Mouse (Mus musculus) heart, embryonic 11.5 days (tissue): Measurements from ENCODE around the gene Stk11. TPM values are rescaled to one million over a fixed set of nuclear protein-coding genes. Genes with fewer than 3 reads are reported as not detected.

ENCODE experiments used
- ATAC-seq: fragments of 200-750 bp; cut with Nextera tagmentation; replicated peaks from 2 replicates; pipeline ENCODE4 v1.8.0; 2017; ENCODE audit warnings: moderate library complexity; ENCODE audit not compliant: insufficient number of reproducible peaks, low FRiP score, low TSS enrichment
- H3K27ac ChIP-seq: fragments of 300-500 bp; sonication (generic); 2 replicates; pipeline ENCODE4 v1.5.1; 2014; ENCODE audit warnings: mild to moderate bottlenecking, low read depth, low read length
- H3K27me3 ChIP-seq: fragments of 300-500 bp; sonication (generic); 2 replicates; pipeline ENCODE4 v1.6.1; 2014; ENCODE audit warnings: mild to moderate bottlenecking, low read length, mixed read lengths; ENCODE audit not compliant: control insufficient read depth, insufficient read depth
- H3K36me3 ChIP-seq: fragments of 300-500 bp; sonication (generic); 2 replicates; pipeline ENCODE4 v1.6.1; 2014; ENCODE audit warnings: mild to moderate bottlenecking, low read length, moderate library complexity, mixed read lengths; ENCODE audit not compliant: control insufficient read depth, insufficient read depth
- H3K4me1 ChIP-seq: fragments of 300-500 bp; sonication (generic); 2 replicates; pipeline ENCODE4 v1.6.1; 2014; ENCODE audit warnings: low read length; ENCODE audit not compliant: control insufficient read depth, insufficient read depth
- H3K4me2 ChIP-seq: fragments of 300-500 bp; sonication (generic); 2 replicates; pipeline ENCODE4 v1.6.1; 2014; ENCODE audit warnings: mild to moderate bottlenecking, moderate library complexity
- H3K4me3 ChIP-seq: fragments of 300-500 bp; sonication (generic); 2 replicates; pipeline ENCODE4 v1.5.1; 2014; ENCODE audit warnings: low read depth, low read length
- H3K9ac ChIP-seq: fragments of 300-500 bp; sonication (generic); 2 replicates; pipeline ENCODE4 v1.6.1; 2014; ENCODE audit warnings: mild to moderate bottlenecking, low read depth, low read length, moderate library complexity
- H3K9me3 ChIP-seq: fragments of 300-500 bp; sonication (generic); replicated peaks from 2 replicates; pipeline ENCODE4 v1.6.1; 2016; ENCODE audit warnings: low read length; ENCODE audit not compliant: control insufficient read depth
- WGBS: fragments of 180-500 bp; shearing (Covaris S2); extraction: QIAGEN DNeasy Blood & Tissue Kit; methylation state at CpG from one replicate; pipeline ENCODE4 v1.1.7; 2014; ENCODE audit not compliant: insufficient replicate concordance; 5-methylcytosine and 5-hydroxymethylcytosine counted together
- polyA plus RNA-seq: library from polyadenylated mRNA; unstranded; fragments of >200 nt; fragmentation: Nextera tagmentation; extraction: Ambion mirVana; gene quantifications from 2 replicates; pipeline ENCODE4 v1.2.1, GENCODE M21; 2014

The Stk11 gene
- polyA plus RNA-seq, 1 experiment from 2014 or later: 20.0 TPM

DNA sequence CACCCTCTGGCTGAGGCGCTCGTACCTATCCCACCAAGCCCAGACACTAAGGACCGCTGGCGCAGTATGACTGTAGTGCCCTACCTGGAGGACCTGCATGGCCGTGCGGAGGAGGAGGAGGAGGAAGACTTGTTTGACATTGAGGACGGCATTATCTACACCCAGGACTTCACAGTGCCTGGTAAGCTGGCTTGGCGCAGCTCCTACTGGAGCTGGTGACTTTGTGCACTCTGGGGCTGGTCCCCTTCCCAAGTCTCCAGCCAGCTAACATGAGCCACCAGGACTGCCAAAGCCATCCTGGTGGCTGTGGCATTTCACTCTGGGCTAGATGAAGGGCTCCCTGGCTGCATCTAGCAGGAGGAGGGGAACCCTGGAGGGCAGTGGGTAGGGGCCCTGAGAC, 12.3 kb downstream of the Stk11 start:
- Histone ChIP-seq H3K4me3 (no peak overlapping the region), H3K27me3 (peaks cover 5% of the 10 kb centered on the region; the same call in 1 of the 2 replicates), H3K4me2 (no peak overlapping the region), H3K27ac (no peak overlapping the region), H3K9ac (no peak overlapping the region), H3K4me1 (peaks cover 17% of the 10 kb centered on the region), H3K9me3 (no peaks in the 10 kb centered on the region), H3K36me3 (peaks cover 47% of the 10 kb centered on the region)
- no peak for ATAC-seq
- 91% methylated on average over 8 of the region's 8 CpGs for WGBS

- Histone ChIP-seq H3K4me3 (no peak overlapping the region), H3K9me3 (no peaks in the 10 kb centered on the region), H3K27ac (no peak overlapping the region), H3K4me2 (no peak overlapping the region), H3K27me3 (peaks cover 5% of the 10 kb centered on the region; the same call in 1 of the 2 replicates), H3K9ac (0 out of 2 replicates have a peak overlapping the region, but pooled peaks have one; percentile 16), H3K36me3 (peaks cover 45% of the 10 kb centered on the region), H3K4me1 (peaks cover 19% of the 10 kb centered on the region)
- no peak for ATAC-seq
- 94% methylated on average over 9 of the region's 9 CpGs for WGBS
Measured at GRCm38 (mm10) chr10:80129846-80130245, 14.2 kb downstream of the Stk11 start.

DNA sequence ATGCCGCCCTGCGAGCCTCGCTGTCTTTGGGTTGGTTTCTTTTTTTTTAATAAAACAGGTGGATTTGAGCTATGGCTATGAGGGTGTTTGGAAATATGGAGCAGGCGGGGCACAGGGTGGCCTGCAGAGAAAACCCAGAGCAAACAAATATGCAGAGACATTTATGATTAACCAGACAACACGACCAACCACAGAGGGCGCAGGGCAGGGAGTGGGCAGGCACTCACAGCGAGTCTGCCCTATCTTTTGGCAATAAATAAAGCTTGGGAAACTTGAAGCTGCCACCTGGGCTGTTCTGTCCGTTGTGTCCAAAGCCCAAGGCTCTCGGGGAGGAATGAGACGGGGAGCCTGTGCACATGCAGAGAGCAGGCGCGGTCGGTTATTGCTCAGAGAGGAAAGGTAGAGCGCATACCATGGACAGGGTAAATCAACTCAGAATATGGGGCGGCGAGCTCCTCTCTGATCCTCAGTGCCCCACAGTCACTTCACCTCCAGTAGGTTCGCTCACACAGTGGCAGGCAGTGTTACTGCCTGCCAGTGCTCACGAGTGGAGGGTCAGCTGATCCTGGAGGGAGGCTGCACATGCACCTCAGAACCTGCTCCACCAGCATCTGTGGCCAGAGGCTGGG, 14.9 kb downstream of the Stk11 start:
- H3K4me3 ChIP-seq: no peak overlapping the region
- peaks cover 9% of the 10 kb centered on the region for H3K27me3 ChIP-seq
- no peak overlapping the region for H3K4me2 ChIP-seq
- 87% methylated on average over 18 of the region's 18 CpGs for WGBS
- no peak for ATAC-seq
- no peak overlapping the region for H3K9ac ChIP-seq
- H3K4me1 ChIP-seq: peaks cover 19% of the 10 kb centered on the region
- peaks cover 40% of the 10 kb centered on the region for H3K36me3 ChIP-seq
- no peaks in the 10 kb centered on the region for H3K9me3 ChIP-seq
- no peak overlapping the region for H3K27ac ChIP-seq

GRCm38 (mm10) chr10:80131316-80131951, 15.8 kb downstream of the Stk11 start:
- Histone ChIP-seq H3K4me3 (peak overlapping the region; percentile 24), H3K4me2 (peak overlapping the region; percentile 52), H3K27me3 (peaks cover 13% of the 10 kb centered on the region), H3K9ac (peak overlapping the region; percentile 56), H3K4me1 (peaks cover 20% of the 10 kb centered on the region), H3K27ac (no peak overlapping the region), H3K36me3 (peaks cover 32% of the 10 kb centered on the region), H3K9me3 (no peaks in the 10 kb centered on the region)
- 12% methylated on average over 55 of the region's 55 CpGs for WGBS
- ATAC-seq: no peak

GRCm38 (mm10) chr10:80131952-80132350, 16.3 kb downstream of the Stk11 start:
- Histone ChIP-seq H3K27me3 (peaks cover 18% of the 10 kb centered on the region), H3K36me3 (peaks cover 30% of the 10 kb centered on the region), H3K4me1 (peaks cover 25% of the 10 kb centered on the region), H3K9me3 (no peaks in the 10 kb centered on the region), H3K9ac (no peak overlapping the region), H3K27ac (no peak overlapping the region), H3K4me3 (peak overlapping the region; percentile 24; the same call in 1 of the 2 replicates), H3K4me2 (peak overlapping the region; percentile 52)
- no peak for ATAC-seq
- WGBS: 45% methylated on average over 27 of the region's 27 CpGs

DNA sequence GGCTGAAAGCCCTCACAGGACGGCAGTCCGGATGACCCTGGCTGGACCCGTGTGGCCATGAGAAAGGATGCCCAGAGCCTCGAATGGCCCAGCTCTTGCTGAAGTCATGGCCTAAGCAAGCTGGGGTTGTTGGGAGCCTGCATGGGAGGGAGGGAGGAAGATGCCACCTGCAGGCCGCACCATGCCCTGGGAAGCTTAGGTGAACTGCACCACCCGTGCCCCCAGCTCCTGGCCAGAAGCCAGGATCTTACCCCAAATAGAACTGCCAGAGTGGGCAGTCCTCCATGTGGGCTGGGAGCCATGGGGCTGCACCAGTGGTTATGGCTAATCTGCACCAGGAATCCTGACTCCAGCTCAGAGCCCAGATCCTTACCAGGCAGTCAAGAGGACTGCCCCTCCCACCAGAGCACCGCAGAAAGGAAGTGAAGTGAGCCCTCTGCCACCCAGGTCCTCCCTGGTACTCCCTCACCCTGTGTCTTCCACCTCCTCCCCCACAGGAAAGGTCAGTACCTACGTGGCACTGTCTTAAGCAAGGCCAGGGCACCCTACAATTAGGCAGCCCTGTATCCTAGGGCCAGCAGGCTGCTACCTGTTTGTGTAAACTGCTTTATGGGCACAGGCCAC, 17.7 kb downstream of the Stk11 start:
- ATAC-seq: no peak
- no peaks in the 10 kb centered on the region for H3K9me3 ChIP-seq
- H3K27me3 ChIP-seq: peaks cover 30% of the 10 kb centered on the region
- H3K4me2 ChIP-seq: no peak overlapping the region
- H3K9ac ChIP-seq: no peak overlapping the region
- no peak overlapping the region for H3K27ac ChIP-seq
- H3K4me3 ChIP-seq: no peak overlapping the region
- peaks cover 18% of the 10 kb centered on the region for H3K36me3 ChIP-seq
- H3K4me1 ChIP-seq: peaks cover 37% of the 10 kb centered on the region
- WGBS: 78% methylated on average over 8 of the region's 8 CpGs

DNA sequence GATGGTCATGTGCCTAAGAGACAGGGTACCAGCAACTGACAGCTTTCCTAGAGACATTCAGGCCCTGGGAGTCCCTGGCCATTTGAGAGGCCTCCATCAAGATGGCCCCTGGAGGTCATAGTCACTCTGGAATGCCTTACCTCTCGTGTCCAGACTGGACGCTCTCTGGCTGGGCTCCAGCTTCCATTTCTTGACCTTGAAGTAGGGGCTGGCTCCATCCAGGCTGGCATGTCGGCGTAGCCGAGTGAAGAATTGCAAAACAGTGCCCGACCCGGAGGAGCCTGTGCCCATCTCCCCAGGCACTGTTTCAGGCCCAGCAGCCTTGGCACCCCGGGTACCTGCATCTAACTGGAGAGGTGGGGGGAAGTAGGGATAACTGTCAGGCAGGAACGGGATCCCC, 18.8 kb downstream of the Stk11 start:
- Histone ChIP-seq H3K4me2 (no peak overlapping the region), H3K9me3 (no peaks in the 10 kb centered on the region), H3K36me3 (peaks cover 12% of the 10 kb centered on the region), H3K4me1 (peaks cover 39% of the 10 kb centered on the region), H3K9ac (no peak overlapping the region), H3K27ac (no peak overlapping the region), H3K4me3 (no peak overlapping the region), H3K27me3 (peaks cover 32% of the 10 kb centered on the region)
- ATAC-seq: no peak
- WGBS: 84% methylated on average over 9 of the region's 9 CpGs

DNA sequence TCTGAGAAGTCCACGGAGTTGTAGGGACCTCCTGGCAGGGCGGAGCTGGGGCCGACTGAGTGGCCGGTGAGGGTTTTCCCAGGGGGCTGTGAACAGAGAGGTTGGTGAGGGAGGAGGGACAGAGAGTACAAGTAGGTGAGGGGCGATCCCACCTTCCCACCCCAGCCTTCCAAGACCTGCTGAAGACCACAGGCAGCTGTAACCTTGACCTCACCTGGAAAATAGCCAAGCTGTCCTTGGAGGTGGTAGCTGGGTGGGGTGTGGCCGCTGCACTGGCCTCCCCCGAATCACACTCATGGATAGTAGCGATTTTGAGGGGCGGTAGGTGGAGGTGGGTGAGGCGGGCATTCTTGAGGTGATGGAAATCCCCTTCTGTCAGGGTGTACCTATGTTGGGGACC, 19.6 kb downstream of the Stk11 start:
- WGBS: 89% methylated on average over 10 of the region's 10 CpGs
- ATAC-seq: no peak
- Histone ChIP-seq H3K4me2 (no peak overlapping the region), H3K4me1 (peaks cover 39% of the 10 kb centered on the region), H3K36me3 (peaks cover 6% of the 10 kb centered on the region; the same call in 1 of the 2 replicates), H3K9me3 (no peaks in the 10 kb centered on the region), H3K4me3 (no peak overlapping the region), H3K27me3 (peaks cover 32% of the 10 kb centered on the region), H3K27ac (no peak overlapping the region), H3K9ac (no peak overlapping the region)
